Mouse (Mus musculus): Measurements from ENCODE around the gene Dpysl5. TPM values are rescaled to one million over a fixed set of nuclear protein-coding genes. Genes with fewer than 3 reads are reported as not detected.

Gene Dpysl5
- polyA plus RNA-seq, 1 experiment from 2014 or later, result 5.5 TPM

GRCm38 (mm10) chr5:30709744-30710383 is 1.5 kb upstream of the Dpysl5 start:
- Histone ChIP-seq H3K4me3 (replicated peaks) (no peak overlapping the region), H3K9ac (replicated peaks) (no peak overlapping the region), H3K27me3 (peaks cover 63% of the 10 kb centered on the region), H3K36me3 (no peaks in the 10 kb centered on the region), H3K4me1 (replicated peaks) (peaks cover 20% of the 10 kb centered on the region), H3K27ac (no peak overlapping the region), H3K4me2 (no peak overlapping the region), H3K9me3 (no peaks in the 10 kb centered on the region)
- no peak for ATAC-seq (ENCODE audit: insufficient number of reproducible peaks, insufficient read depth, low FRiP score, low TSS enrichment, low read depth)
- WGBS, result 13% methylated on average over 13 of the region's 13 CpGs

GRCm38 (mm10) chr5:30710486-30710885 is 878 bp upstream of the Dpysl5 start:
- no peak overlapping the region for H3K9ac ChIP-seq (replicated peaks)
- peaks cover 20% of the 10 kb centered on the region for H3K4me1 ChIP-seq (replicated peaks)
- H3K36me3 ChIP-seq, result no peaks in the 10 kb centered on the region
- H3K4me3 ChIP-seq (replicated peaks), result peak overlapping the region; percentile 58; the same call in 1 of the 2 replicates
- H3K27ac ChIP-seq, result no peak overlapping the region
- H3K27me3 ChIP-seq, result peaks cover 70% of the 10 kb centered on the region
- no peak for ATAC-seq (ENCODE audit: insufficient number of reproducible peaks, insufficient read depth, low FRiP score, low TSS enrichment, low read depth)
- H3K4me2 ChIP-seq, result peak overlapping the region; percentile 88; the same call in 1 of the 2 replicates
- H3K9me3 ChIP-seq, result no peaks in the 10 kb centered on the region
- WGBS, result 29% methylated on average over 8 of the region's 8 CpGs

- H3K9ac ChIP-seq (replicated peaks), result peak overlapping the region; percentile 58
- no peak overlapping the region for H3K27ac ChIP-seq
- peak overlapping the region; percentile 58 for H3K4me3 ChIP-seq (replicated peaks)
- no peaks in the 10 kb centered on the region for H3K9me3 ChIP-seq
- H3K27me3 ChIP-seq, result peaks cover 73% of the 10 kb centered on the region
- no peak; the same call in 1 of the 2 replicates for ATAC-seq (ENCODE audit: insufficient number of reproducible peaks, insufficient read depth, low FRiP score, low TSS enrichment, low read depth)
- peak overlapping the region; percentile 88 for H3K4me2 ChIP-seq
- H3K4me1 ChIP-seq (replicated peaks), result peaks cover 20% of the 10 kb centered on the region
- no peaks in the 10 kb centered on the region for H3K36me3 ChIP-seq
- under 1% methylated on average over 14 of the region's 14 CpGs for WGBS
Measured at GRCm38 (mm10) chr5:30712002-30712390, 632 bp downstream of the Dpysl5 start.

- peaks cover 20% of the 10 kb centered on the region for H3K4me1 ChIP-seq (replicated peaks)
- peaks cover 70% of the 10 kb centered on the region for H3K27me3 ChIP-seq
Measured at GRCm38 (mm10) chr5:30712441-30713298, 1.3 kb downstream of the Dpysl5 start.

GRCm38 (mm10) chr5:30713299-30713675 is 1.9 kb downstream of the Dpysl5 start:
- H3K9ac ChIP-seq (replicated peaks), result peak overlapping the region; percentile 56
- peak overlapping the region; percentile 58 for H3K4me3 ChIP-seq (replicated peaks)
- peak overlapping the region; percentile 88 for H3K4me2 ChIP-seq
- no peaks in the 10 kb centered on the region for H3K36me3 ChIP-seq
- no peak for ATAC-seq (ENCODE audit: insufficient number of reproducible peaks, insufficient read depth, low FRiP score, low TSS enrichment, low read depth)
- H3K27ac ChIP-seq, result no peak overlapping the region
- WGBS, result under 1% methylated on average over 20 of the region's 20 CpGs
- no peaks in the 10 kb centered on the region for H3K9me3 ChIP-seq
- H3K27me3 ChIP-seq, result peaks cover 66% of the 10 kb centered on the region
- peaks cover 20% of the 10 kb centered on the region for H3K4me1 ChIP-seq (replicated peaks)

More at GRCm38 (mm10) chr5:30712441-30713298, 1.3 kb downstream of the Dpysl5 start:
- under 1% methylated on average over 41 of the region's 43 CpGs for WGBS
- 0 out of 2 replicates have a peak, but pooled peaks have one; percentile 15 for ATAC-seq (ENCODE audit: insufficient number of reproducible peaks, insufficient read depth, low FRiP score, low TSS enrichment, low read depth)
- Histone ChIP-seq H3K9me3 (no peaks in the 10 kb centered on the region), H3K4me2 (peak overlapping the region; percentile 88), H3K9ac (replicated peaks) (peak overlapping the region; percentile 56), H3K36me3 (no peaks in the 10 kb centered on the region), H3K27ac (no peak overlapping the region), H3K4me3 (replicated peaks) (peak overlapping the region; percentile 58)

GRCm38 (mm10) chr5:30713691-30714090 is 2.3 kb downstream of the Dpysl5 start:
- H3K4me1 ChIP-seq (replicated peaks), result peaks cover 20% of the 10 kb centered on the region
- WGBS, result 30% methylated on average over 11 of the region's 11 CpGs
- H3K27ac ChIP-seq, result no peak overlapping the region
- peaks cover 62% of the 10 kb centered on the region for H3K27me3 ChIP-seq
- H3K9me3 ChIP-seq, result no peaks in the 10 kb centered on the region
- H3K36me3 ChIP-seq, result no peaks in the 10 kb centered on the region
- H3K4me2 ChIP-seq, result peak overlapping the region; percentile 88
- ATAC-seq (ENCODE audit: insufficient number of reproducible peaks, insufficient read depth, low FRiP score, low TSS enrichment, low read depth), result no peak
- H3K9ac ChIP-seq (replicated peaks), result peak overlapping the region; percentile 56; the same call in 1 of the 2 replicates
- H3K4me3 ChIP-seq (replicated peaks), result peak overlapping the region; percentile 58

GRCm38 (mm10) chr5:30716311-30716710 is 4.9 kb downstream of the Dpysl5 start:
- WGBS, result 93% methylated on average over 2 of the region's 2 CpGs

GRCm38 (mm10) chr5:30717506-30717905 is 6.1 kb downstream of the Dpysl5 start:
- 84% methylated on average over 4 of the region's 4 CpGs for WGBS
- no peak for ATAC-seq (ENCODE audit: insufficient number of reproducible peaks, insufficient read depth, low FRiP score, low TSS enrichment, low read depth)
- Histone ChIP-seq H3K9ac (replicated peaks) (no peak overlapping the region), H3K4me2 (no peak overlapping the region), H3K36me3 (no peaks in the 10 kb centered on the region), H3K4me3 (replicated peaks) (no peak overlapping the region), H3K4me1 (replicated peaks) (peaks cover 14% of the 10 kb centered on the region), H3K9me3 (no peaks in the 10 kb centered on the region), H3K27me3 (peaks cover 32% of the 10 kb centered on the region), H3K27ac (no peak overlapping the region)

More at GRCm38 (mm10) chr5:30716311-30716710, 4.9 kb downstream of the Dpysl5 start:
- no peak for ATAC-seq (ENCODE audit: insufficient number of reproducible peaks, insufficient read depth, low FRiP score, low TSS enrichment, low read depth)
- H3K9me3 ChIP-seq, result no peaks in the 10 kb centered on the region
- H3K4me1 ChIP-seq (replicated peaks), result peaks cover 19% of the 10 kb centered on the region
- H3K9ac ChIP-seq (replicated peaks), result no peak overlapping the region
- no peaks in the 10 kb centered on the region for H3K36me3 ChIP-seq
- no peak overlapping the region for H3K27ac ChIP-seq
- no peak overlapping the region for H3K4me3 ChIP-seq (replicated peaks)
- H3K27me3 ChIP-seq, result peaks cover 44% of the 10 kb centered on the region
- no peak overlapping the region for H3K4me2 ChIP-seq

- WGBS, result 83% methylated on average over 10 of the region's 10 CpGs
- peaks cover 26% of the 10 kb centered on the region for H3K27me3 ChIP-seq
- peaks cover 7% of the 10 kb centered on the region for H3K4me1 ChIP-seq (replicated peaks)
- H3K4me2 ChIP-seq, result no peak overlapping the region
- no peak overlapping the region for H3K9ac ChIP-seq (replicated peaks)
- ATAC-seq (ENCODE audit: insufficient number of reproducible peaks, insufficient read depth, low FRiP score, low TSS enrichment, low read depth), result no peak
- H3K9me3 ChIP-seq, result no peaks in the 10 kb centered on the region
- no peak overlapping the region for H3K27ac ChIP-seq
- no peaks in the 10 kb centered on the region for H3K36me3 ChIP-seq
- H3K4me3 ChIP-seq (replicated peaks), result no peak overlapping the region
Measured at GRCm38 (mm10) chr5:30717991-30718703, 6.8 kb downstream of the Dpysl5 start.

GRCm38 (mm10) chr5:30721935-30722334 is 10.6 kb downstream of the Dpysl5 start:
- no peaks in the 10 kb centered on the region for H3K36me3 ChIP-seq
- 85% methylated on average over 8 of the region's 8 CpGs for WGBS
- no peak overlapping the region for H3K27ac ChIP-seq
- no peak overlapping the region for H3K4me2 ChIP-seq
- no peak overlapping the region for H3K9ac ChIP-seq (replicated peaks)
- H3K9me3 ChIP-seq, result no peaks in the 10 kb centered on the region
- no peak overlapping the region for H3K4me3 ChIP-seq (replicated peaks)
- H3K4me1 ChIP-seq (replicated peaks), result no peaks in the 10 kb centered on the region
- no peaks in the 10 kb centered on the region for H3K27me3 ChIP-seq
- no peak for ATAC-seq (ENCODE audit: insufficient number of reproducible peaks, insufficient read depth, low FRiP score, low TSS enrichment, low read depth)

All from limb, embryonic 12.5 days (tissue).